Mouse (Mus musculus): ENCODE measurements at regions not wholly inside any gene's neighbourhood (a gene's known extent, or its start where the extent isn't known, plus 50 kb on each side); places are given as distances from the start of the nearest gene placed in this dataset.

GRCm38 (mm10) chr2:138820489-138820888, 564.1 kb downstream of the Btbd3 start:
- DNase-seq (ENCODE audit: low spot score) = peak; percentile 61

- no peak for DNase-seq (ENCODE audit: low spot score)
Observed at GRCm38 (mm10) chr2:138824873-138825272, 568.5 kb downstream of the Btbd3 start.

- DNase-seq (ENCODE audit: low spot score) = no peak
Observed at GRCm38 (mm10) chr2:138827813-138828570, 571.6 kb downstream of the Btbd3 start.

- DNase-seq (ENCODE audit: low spot score) = no peak
Observed at GRCm38 (mm10) chr2:138838846-138839245, 582.5 kb downstream of the Btbd3 start.

GRCm38 (mm10) chr2:138859121-138859520, 602.8 kb downstream of the Btbd3 start:
- DNase-seq (ENCODE audit: low spot score) = peak; percentile 4

GRCm38 (mm10) chr2:138896563-138896962, 597.1 kb upstream of the Sptlc3 start:
- DNase-seq (ENCODE audit: low spot score) = no peak

- peak; percentile 7 for DNase-seq (ENCODE audit: low spot score)
Observed at GRCm38 (mm10) chr2:138897101-138897500, 596.6 kb upstream of the Sptlc3 start.

GRCm38 (mm10) chr2:138937165-138937564, 556.5 kb upstream of the Sptlc3 start:
- DNase-seq (ENCODE audit: low spot score) = no peak

- no peak for DNase-seq (ENCODE audit: low spot score)
Observed at GRCm38 (mm10) chr2:138939367-138939766, 554.3 kb upstream of the Sptlc3 start.

GRCm38 (mm10) chr2:138966110-138966790, 527.5 kb upstream of the Sptlc3 start:
- DNase-seq (ENCODE audit: low spot score) = no peak

- DNase-seq (ENCODE audit: low spot score) = no peak
Observed at GRCm38 (mm10) chr2:138974548-138974947, 519.2 kb upstream of the Sptlc3 start.

- DNase-seq (ENCODE audit: low spot score) = no peak
Observed at GRCm38 (mm10) chr2:138990031-138990430, 503.7 kb upstream of the Sptlc3 start.

GRCm38 (mm10) chr2:139032105-139032812, 461.5 kb upstream of the Sptlc3 start:
- DNase-seq (ENCODE audit: low spot score) = no peak

GRCm38 (mm10) chr2:139034800-139035199, 458.9 kb upstream of the Sptlc3 start:
- DNase-seq (ENCODE audit: low spot score) = no peak

GRCm38 (mm10) chr2:139041671-139042273, 451.9 kb upstream of the Sptlc3 start:
- no peak for DNase-seq (ENCODE audit: low spot score)

GRCm38 (mm10) chr2:139044684-139045083, 449.0 kb upstream of the Sptlc3 start:
- DNase-seq (ENCODE audit: low spot score) = no peak

- DNase-seq (ENCODE audit: low spot score) = no peak
Observed at GRCm38 (mm10) chr2:139055249-139055648, 438.5 kb upstream of the Sptlc3 start.

- DNase-seq (ENCODE audit: low spot score) = no peak
Observed at GRCm38 (mm10) chr2:139069276-139069961, 424.3 kb upstream of the Sptlc3 start.

- no peak for DNase-seq (ENCODE audit: low spot score)
Observed at GRCm38 (mm10) chr2:139071690-139072089, 422.0 kb upstream of the Sptlc3 start.

- no peak for DNase-seq (ENCODE audit: low spot score)
Observed at GRCm38 (mm10) chr2:139093487-139094066, 400.1 kb upstream of the Sptlc3 start.

GRCm38 (mm10) chr2:139111669-139112068, 382.0 kb upstream of the Sptlc3 start:
- no peak for DNase-seq (ENCODE audit: low spot score)

Data from layer of hippocampus, adult 9-10 months (tissue).